8 mouse cellular contexts compared by ENCODE assay signal in genomic region chr2:129879817-129880216, GRCm38 (mm10).
DNase-seq lines count a peak whose midpoint lies in the region; ATAC-seq and TF ChIP-seq lines count a peak whose summit lies in the region.

No protein-coding gene starts in this region.

- H3K27ac ChIP-seq in heart, embryonic 10.5 days: no peak overlapping the region
- H3K27ac ChIP-seq in midbrain, embryonic 11.5 days (ENCODE audit: low read depth, low read length): no peak overlapping the region
- H3K27ac ChIP-seq in small intestine, adult 2 months (ENCODE audit: insufficient read depth, low read depth, low read length): no peak overlapping the region

- DNase-seq in heart, adult 11 months: peak; percentile 92
- no peak for DNase-seq in heart, embryonic 10.5 days (ENCODE audit: low spot score)
- DNase-seq in adrenal gland, adult 2 months: peak; percentile 61
- peak; percentile 16 for DNase-seq in embryo, embryonic 11.5 days (ENCODE audit: low read depth, low spot score)
- DNase-seq in heart, postnatal 36 days: peak; percentile 41 to 49
- peak; percentile 66 for DNase-seq in left cerebral cortex, adult 11 months (ENCODE audit: low spot score)
- peak; percentile 86 for DNase-seq in midbrain, embryonic 11.5 days (ENCODE audit: low spot score, missing footprints)

- intact Hi-C loops in heart, postnatal 36 days (cut with DNase I): loop anchor here (1.0 to 2.0 kb wide), 3 partner anchors 25 to 367 kb away; no protein-coding TSS in a partner anchor

- H3K9me3 ChIP-seq in heart, embryonic 10.5 days: no peaks in the 10 kb centered on the region
- no peaks in the 10 kb centered on the region for H3K9me3 ChIP-seq in midbrain, embryonic 11.5 days (ENCODE audit: control insufficient read depth, low read length)

- H3K36me3 ChIP-seq in heart, embryonic 10.5 days: no peaks in the 10 kb centered on the region
- no peaks in the 10 kb centered on the region for H3K36me3 ChIP-seq in midbrain, embryonic 11.5 days (ENCODE audit: control insufficient read depth, insufficient read depth, low read length)
- no peaks in the 10 kb centered on the region for H3K36me3 ChIP-seq in small intestine, adult 2 months (ENCODE audit: control insufficient read depth, insufficient read depth, low read length)

- no peak for TF ChIP-seq POLR2A in small intestine, adult 2 months (IDR thresholded peaks at IDR 0.05; ENCODE audit: low read depth, low read length)

- 47% methylated on average over 3 of the region's 3 CpGs for WGBS in heart, embryonic 10.5 days
- WGBS in midbrain, embryonic 11.5 days: 23% methylated on average over 3 of the region's 3 CpGs
- WGBS in small intestine, adult 2 months: 35% methylated on average over 3 of the region's 3 CpGs

- no peaks in the 10 kb centered on the region for H3K27me3 ChIP-seq in heart, embryonic 10.5 days (ENCODE audit: insufficient read depth, poor library complexity, severe bottlenecking)
- no peaks in the 10 kb centered on the region for H3K27me3 ChIP-seq in midbrain, embryonic 11.5 days (ENCODE audit: control insufficient read depth, insufficient read depth, low read length)
- no peaks in the 10 kb centered on the region for H3K27me3 ChIP-seq in small intestine, adult 2 months (ENCODE audit: control insufficient read depth, insufficient read depth, low read length)

- peak; percentile 43; the same call in 1 of the 2 replicates for TF ChIP-seq CTCF in small intestine, adult 2 months (IDR thresholded peaks at IDR 0.05; ENCODE audit: extremely low read depth, insufficient read length, insufficient replicate concordance, low read depth, low read length)

- H3K4me1 ChIP-seq in heart, embryonic 10.5 days: peaks cover 4% of the 10 kb centered on the region; the same call in 1 of the 2 replicates
- no peaks in the 10 kb centered on the region for H3K4me1 ChIP-seq in midbrain, embryonic 11.5 days (ENCODE audit: control insufficient read depth, insufficient read depth, low read length)
- H3K4me1 ChIP-seq in small intestine, adult 2 months (ENCODE audit: control insufficient read depth, insufficient read depth, insufficient read length, low read length): no peaks in the 10 kb centered on the region

- ATAC-seq in midbrain, embryonic 11.5 days (ENCODE audit: low FRiP score): peak; percentile 46

- no peak overlapping the region for H3K9ac ChIP-seq in midbrain, embryonic 11.5 days (ENCODE audit: low read length)

- no peak overlapping the region for H3K4me3 ChIP-seq in heart, embryonic 10.5 days
- no peak overlapping the region for H3K4me3 ChIP-seq in midbrain, embryonic 11.5 days (ENCODE audit: low read depth, low read length)
- no peak overlapping the region for H3K4me3 ChIP-seq in small intestine, adult 2 months (ENCODE audit: low read depth, low read length)

- no peak overlapping the region for H3K4me2 ChIP-seq in midbrain, embryonic 11.5 days
